Mouse (Mus musculus): Measurements from ENCODE around the gene P2ry14. TPM values are rescaled to one million over a fixed set of nuclear protein-coding genes. Genes with fewer than 3 reads are reported as not detected.

Gene P2ry14
- polyA plus RNA-seq, 1 experiment from 2014 or later: 5.0 TPM

DNA sequence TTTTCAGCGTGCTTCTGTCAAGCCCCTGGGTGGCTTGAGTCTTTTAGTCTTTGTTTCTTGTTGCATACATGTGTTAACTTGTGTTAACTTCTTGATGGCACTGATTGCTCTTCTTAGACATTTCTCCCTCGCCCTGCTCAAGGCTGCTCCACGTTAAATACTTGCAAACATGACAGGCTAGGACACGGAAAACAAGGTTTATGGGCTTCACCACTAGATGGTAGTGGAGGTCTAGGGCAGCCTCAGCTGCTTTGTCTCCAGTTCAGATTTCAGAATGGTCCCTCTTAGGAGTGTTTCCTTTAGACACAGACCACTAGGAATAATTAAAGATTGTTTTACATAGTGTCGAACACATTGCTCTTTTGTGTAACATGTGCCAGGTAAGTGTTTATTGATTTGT lies 21.8 kb upstream of the P2ry14 start:
- peaks cover 5% of the 10 kb centered on the region for H3K4me1 ChIP-seq (ENCODE audit: insufficient read depth, low read length)
- H3K4me3 ChIP-seq (ENCODE audit: low read length): no peak overlapping the region
- no peaks in the 10 kb centered on the region for H3K36me3 ChIP-seq (ENCODE audit: insufficient read depth, low read length)
- no peak overlapping the region for H3K4me2 ChIP-seq (replicated peaks; ENCODE audit: low read depth, low read length)
- H3K27me3 ChIP-seq (ENCODE audit: insufficient read depth, low read length): no peaks in the 10 kb centered on the region
- WGBS: 22% methylated on average over 5 of the region's 5 CpGs
- H3K9me3 ChIP-seq (ENCODE audit: low read length): no peaks in the 10 kb centered on the region
- H3K27ac ChIP-seq (ENCODE audit: low read length): no peak overlapping the region
- no peak overlapping the region for H3K9ac ChIP-seq (replicated peaks; ENCODE audit: low read length)
- ATAC-seq (ENCODE audit: low FRiP score, low TSS enrichment): peak; percentile 84; the same call in 1 of the 2 replicates

DNA sequence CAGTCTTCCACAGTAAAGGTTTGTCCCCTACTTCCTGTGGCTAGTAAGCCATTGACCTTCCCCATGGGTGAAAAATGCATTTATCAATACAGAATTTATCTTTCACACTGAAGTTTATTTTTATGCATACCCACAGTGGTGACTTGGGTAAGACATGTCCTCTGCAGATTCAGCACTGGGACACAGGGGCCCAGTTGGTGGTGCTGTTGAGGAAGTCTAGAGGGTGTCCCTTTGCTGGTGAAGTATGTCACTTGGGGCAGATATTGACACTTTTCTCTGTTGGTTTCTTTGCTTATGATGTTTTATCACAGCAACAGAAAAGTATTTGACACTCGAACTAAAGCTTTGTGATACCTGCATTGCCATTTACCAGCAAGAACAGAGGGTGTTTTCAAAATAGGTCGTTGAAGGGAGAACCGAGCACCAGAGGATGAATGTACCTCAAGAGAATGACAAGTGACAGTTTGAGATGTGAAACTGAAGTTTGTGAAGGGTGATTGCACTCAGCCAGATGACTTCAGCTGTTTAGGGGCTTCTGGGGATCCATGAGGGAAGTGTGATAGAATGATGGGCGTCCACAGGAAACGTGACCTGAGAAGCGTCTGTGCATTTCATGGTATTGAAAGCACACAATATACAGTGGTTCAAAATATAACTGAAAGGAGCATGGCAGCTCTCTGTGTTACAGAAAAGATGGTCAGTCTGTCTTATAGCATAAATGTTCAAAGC lies 21.2 kb upstream of the P2ry14 start:
- Histone ChIP-seq H3K4me1 (ENCODE audit: insufficient read depth, low read length) (peaks cover 12% of the 10 kb centered on the region), H3K36me3 (ENCODE audit: insufficient read depth, low read length) (no peaks in the 10 kb centered on the region), H3K9ac (replicated peaks; ENCODE audit: low read length) (no peak overlapping the region), H3K4me3 (ENCODE audit: low read length) (no peak overlapping the region), H3K4me2 (replicated peaks; ENCODE audit: low read depth, low read length) (no peak overlapping the region), H3K9me3 (ENCODE audit: low read length) (no peaks in the 10 kb centered on the region), H3K27me3 (ENCODE audit: insufficient read depth, low read length) (no peaks in the 10 kb centered on the region), H3K27ac (ENCODE audit: low read length) (no peak overlapping the region)
- 76% methylated on average over 6 of the region's 6 CpGs for WGBS
- no peak for ATAC-seq (ENCODE audit: low FRiP score, low TSS enrichment)

DNA sequence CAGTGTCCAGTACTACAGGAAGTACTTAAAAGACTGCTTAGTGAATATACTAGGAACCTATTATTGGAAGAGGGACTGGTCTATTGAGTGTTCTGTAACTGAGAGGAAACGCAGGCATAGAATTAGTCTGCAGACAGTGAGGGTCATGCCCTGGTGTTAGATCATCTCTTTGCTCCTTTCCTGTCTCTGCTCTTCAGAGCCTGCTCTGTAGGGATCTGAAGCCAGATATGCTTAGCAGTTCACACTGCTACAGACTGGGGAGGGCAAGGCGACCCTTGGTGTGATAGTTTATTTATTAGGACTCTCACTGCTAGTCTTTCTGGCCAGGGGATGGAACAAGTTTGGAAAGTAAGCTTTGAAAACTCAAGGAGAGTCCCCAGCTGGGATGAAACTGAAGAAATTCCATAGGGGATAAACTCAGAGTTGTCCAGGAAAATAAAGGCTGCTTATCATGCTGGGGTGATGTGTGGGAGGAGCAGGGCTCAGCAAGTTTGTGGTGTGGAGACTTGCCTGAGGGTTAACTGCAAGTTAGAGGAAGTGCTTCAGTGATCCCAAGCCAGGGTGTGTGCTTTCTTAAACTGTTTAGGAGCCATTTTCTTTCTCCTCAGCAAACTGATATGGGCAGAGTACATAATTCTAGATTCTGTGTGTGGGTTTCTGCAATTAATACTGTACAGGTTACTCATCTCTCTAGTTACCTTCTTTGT lies 16.7 kb upstream of the P2ry14 start:
- WGBS: 28% methylated on average over 2 of the region's 2 CpGs
- H3K4me1 ChIP-seq (ENCODE audit: insufficient read depth, low read length): peaks cover 12% of the 10 kb centered on the region
- peak overlapping the region; percentile 29; the same call in 1 of the 2 replicates for H3K27ac ChIP-seq (ENCODE audit: low read length)

DNA sequence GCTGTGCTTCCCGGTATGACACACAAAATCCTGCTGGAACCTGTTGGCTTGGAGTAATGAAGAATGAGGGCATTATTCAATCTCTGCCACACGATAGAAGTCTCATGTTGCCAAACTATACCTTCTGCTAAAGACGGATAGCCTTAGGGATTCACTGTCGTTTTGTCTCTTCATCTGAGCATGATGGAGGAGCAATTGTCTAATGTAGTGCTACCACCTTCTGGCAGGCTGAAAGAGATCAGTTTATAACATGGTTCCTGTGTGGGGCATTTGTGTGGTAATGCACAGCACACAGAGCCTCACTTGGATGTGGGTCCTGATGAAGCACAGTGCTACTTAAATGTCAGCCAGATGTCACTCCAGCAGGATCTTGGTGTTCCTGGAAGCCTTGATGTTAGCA lies 15.8 kb upstream of the P2ry14 start:
- no peak overlapping the region for H3K4me2 ChIP-seq (replicated peaks; ENCODE audit: low read depth, low read length)
- no peak overlapping the region for H3K9ac ChIP-seq (replicated peaks; ENCODE audit: low read length)
- no peaks in the 10 kb centered on the region for H3K9me3 ChIP-seq (ENCODE audit: low read length)
- H3K4me3 ChIP-seq (ENCODE audit: low read length): no peak overlapping the region
- H3K4me1 ChIP-seq (ENCODE audit: insufficient read depth, low read length): peaks cover 12% of the 10 kb centered on the region
- H3K27me3 ChIP-seq (ENCODE audit: insufficient read depth, low read length): no peaks in the 10 kb centered on the region
- 80% methylated on average over 4 of the region's 4 CpGs for WGBS
- ATAC-seq (ENCODE audit: low FRiP score, low TSS enrichment): no peak
- no peaks in the 10 kb centered on the region for H3K36me3 ChIP-seq (ENCODE audit: insufficient read depth, low read length)
- no peak overlapping the region for H3K27ac ChIP-seq (ENCODE audit: low read length)

More for the DNA sequence above, 16.7 kb upstream of the P2ry14 start:
- ATAC-seq (ENCODE audit: low FRiP score, low TSS enrichment): peak; percentile 54
- Histone ChIP-seq H3K36me3 (ENCODE audit: insufficient read depth, low read length) (no peaks in the 10 kb centered on the region), H3K4me2 (replicated peaks; ENCODE audit: low read depth, low read length) (no peak overlapping the region), H3K9ac (replicated peaks; ENCODE audit: low read length) (no peak overlapping the region), H3K4me3 (ENCODE audit: low read length) (no peak overlapping the region), H3K27me3 (ENCODE audit: insufficient read depth, low read length) (no peaks in the 10 kb centered on the region), H3K9me3 (ENCODE audit: low read length) (no peaks in the 10 kb centered on the region)

DNA sequence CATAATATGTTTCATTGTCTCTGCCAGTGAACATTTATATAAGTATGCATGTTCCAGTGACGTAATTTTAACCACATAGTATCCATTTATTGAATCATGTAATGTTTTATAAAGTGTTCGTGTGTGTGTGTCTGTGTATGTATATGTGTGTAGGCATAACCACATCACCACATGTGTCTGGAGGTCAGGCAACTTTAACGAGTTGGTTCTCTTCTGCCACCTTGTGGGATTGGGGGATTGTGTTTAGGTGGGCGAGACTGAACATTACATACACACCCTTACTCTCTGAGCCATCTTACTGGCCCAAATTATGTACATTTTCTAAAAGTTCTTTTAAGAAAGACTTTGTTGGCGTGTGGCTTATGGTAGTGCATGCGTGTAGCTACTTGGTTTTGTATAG lies 15.1 kb upstream of the P2ry14 start:
- Histone ChIP-seq H3K27ac (ENCODE audit: low read length) (no peak overlapping the region), H3K4me1 (ENCODE audit: insufficient read depth, low read length) (peaks cover 12% of the 10 kb centered on the region), H3K27me3 (ENCODE audit: insufficient read depth, low read length) (no peaks in the 10 kb centered on the region), H3K4me2 (replicated peaks; ENCODE audit: low read depth, low read length) (no peak overlapping the region), H3K9me3 (ENCODE audit: low read length) (no peaks in the 10 kb centered on the region), H3K9ac (replicated peaks; ENCODE audit: low read length) (no peak overlapping the region), H3K36me3 (ENCODE audit: insufficient read depth, low read length) (no peaks in the 10 kb centered on the region), H3K4me3 (ENCODE audit: low read length) (no peak overlapping the region)
- WGBS: 91% methylated on average over 6 of the region's 6 CpGs
- no peak for ATAC-seq (ENCODE audit: low FRiP score, low TSS enrichment)

DNA sequence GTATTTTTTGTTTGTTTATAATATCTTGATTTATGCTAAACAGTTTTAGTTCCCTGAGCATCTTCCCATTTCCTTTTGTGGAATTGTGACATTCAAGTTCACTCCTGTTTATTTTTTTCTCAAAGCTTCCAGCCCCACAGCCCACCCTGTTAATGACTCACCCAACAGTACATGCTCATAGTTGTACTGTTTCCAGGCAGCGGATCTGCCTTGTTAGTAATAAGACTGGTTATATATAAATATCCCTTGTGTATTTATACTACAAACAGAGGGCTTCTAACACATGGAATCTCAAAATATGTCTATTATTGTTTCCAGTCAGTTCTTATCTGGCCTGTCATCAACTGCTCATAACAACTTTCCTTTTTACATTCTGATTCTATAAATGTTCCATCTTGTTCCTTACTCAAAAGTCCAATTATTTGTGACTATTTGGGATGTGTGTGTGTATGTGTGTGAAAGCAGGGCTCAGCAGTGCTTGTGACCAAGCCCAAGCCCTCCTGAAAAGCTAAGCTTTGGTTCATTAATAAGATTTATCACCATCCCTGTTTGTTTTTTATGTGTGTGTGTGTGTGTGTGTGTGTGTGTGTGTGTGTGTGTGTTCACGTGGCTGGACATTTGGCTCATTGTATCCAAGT lies 14.1 kb upstream of the P2ry14 start:
- 38% methylated on average over 2 of the region's 2 CpGs for WGBS
- H3K4me2 ChIP-seq (replicated peaks; ENCODE audit: low read depth, low read length): no peak overlapping the region
- no peaks in the 10 kb centered on the region for H3K36me3 ChIP-seq (ENCODE audit: insufficient read depth, low read length)
- no peaks in the 10 kb centered on the region for H3K9me3 ChIP-seq (ENCODE audit: low read length)
- H3K9ac ChIP-seq (replicated peaks; ENCODE audit: low read length): no peak overlapping the region
- ATAC-seq (ENCODE audit: low FRiP score, low TSS enrichment): peak; percentile 61; the same call in 1 of the 2 replicates
- H3K4me3 ChIP-seq (ENCODE audit: low read length): no peak overlapping the region
- no peak overlapping the region for H3K27ac ChIP-seq (ENCODE audit: low read length)
- peaks cover 12% of the 10 kb centered on the region for H3K4me1 ChIP-seq (ENCODE audit: insufficient read depth, low read length)
- no peaks in the 10 kb centered on the region for H3K27me3 ChIP-seq (ENCODE audit: insufficient read depth, low read length)

DNA sequence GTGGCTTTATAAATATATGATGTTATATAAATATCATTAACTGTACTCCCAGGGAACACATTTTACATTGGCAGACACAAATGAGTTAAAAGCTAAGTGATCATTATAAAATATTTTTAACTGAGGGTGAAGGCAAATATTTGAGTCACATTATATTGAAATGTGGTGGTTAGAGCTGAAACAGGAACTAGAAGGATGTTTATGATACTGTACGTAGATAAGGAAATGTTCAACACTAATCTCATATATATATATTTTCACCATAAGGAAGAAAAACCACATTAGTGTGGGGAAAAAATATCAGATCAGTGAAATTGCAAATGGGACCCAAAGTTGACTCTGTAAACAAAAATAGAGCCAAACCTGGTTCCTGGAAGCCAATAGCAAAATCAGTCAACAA lies 7.0 kb upstream of the P2ry14 start:
- H3K36me3 ChIP-seq (ENCODE audit: insufficient read depth, low read length): no peaks in the 10 kb centered on the region
- no peaks in the 10 kb centered on the region for H3K27me3 ChIP-seq (ENCODE audit: insufficient read depth, low read length)
- H3K9me3 ChIP-seq (ENCODE audit: low read length): no peaks in the 10 kb centered on the region
- 83% methylated on average over 1 of the region's 1 CpGs for WGBS
- H3K27ac ChIP-seq (ENCODE audit: low read length): no peak overlapping the region
- no peaks in the 10 kb centered on the region for H3K4me1 ChIP-seq (ENCODE audit: insufficient read depth, low read length)
- H3K4me3 ChIP-seq (ENCODE audit: low read length): no peak overlapping the region
- ATAC-seq (ENCODE audit: low FRiP score, low TSS enrichment): no peak
- H3K9ac ChIP-seq (replicated peaks; ENCODE audit: low read length): no peak overlapping the region
- H3K4me2 ChIP-seq (replicated peaks; ENCODE audit: low read depth, low read length): no peak overlapping the region

DNA sequence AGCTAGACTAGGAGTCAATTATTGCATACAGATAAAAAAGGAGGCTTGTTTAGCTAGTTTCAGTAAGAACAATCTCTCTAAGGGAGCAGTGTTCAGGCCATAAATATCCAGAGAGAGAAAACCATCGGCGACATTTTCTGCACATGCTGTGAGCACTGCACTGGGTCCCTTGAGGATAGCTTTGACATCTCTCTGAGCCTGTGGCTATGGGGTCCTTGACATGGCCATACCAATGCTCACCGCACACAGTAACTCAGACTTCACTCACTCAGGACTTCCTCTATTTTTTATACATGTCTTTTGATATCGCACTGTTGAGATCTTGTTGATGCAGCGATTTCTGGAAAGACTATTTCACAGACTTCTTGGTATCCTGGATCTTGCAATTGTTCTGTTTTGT lies 3.6 kb upstream of the P2ry14 start:
- H3K9ac ChIP-seq (replicated peaks; ENCODE audit: low read length): no peak overlapping the region
- no peak overlapping the region for H3K4me3 ChIP-seq (ENCODE audit: low read length)
- no peaks in the 10 kb centered on the region for H3K36me3 ChIP-seq (ENCODE audit: insufficient read depth, low read length)
- no peak overlapping the region for H3K27ac ChIP-seq (ENCODE audit: low read length)
- WGBS: 86% methylated on average over 5 of the region's 5 CpGs
- no peak for ATAC-seq (ENCODE audit: low FRiP score, low TSS enrichment)
- H3K9me3 ChIP-seq (ENCODE audit: low read length): no peaks in the 10 kb centered on the region
- H3K4me2 ChIP-seq (replicated peaks; ENCODE audit: low read depth, low read length): no peak overlapping the region
- H3K4me1 ChIP-seq (ENCODE audit: insufficient read depth, low read length): no peaks in the 10 kb centered on the region
- H3K27me3 ChIP-seq (ENCODE audit: insufficient read depth, low read length): no peaks in the 10 kb centered on the region

DNA sequence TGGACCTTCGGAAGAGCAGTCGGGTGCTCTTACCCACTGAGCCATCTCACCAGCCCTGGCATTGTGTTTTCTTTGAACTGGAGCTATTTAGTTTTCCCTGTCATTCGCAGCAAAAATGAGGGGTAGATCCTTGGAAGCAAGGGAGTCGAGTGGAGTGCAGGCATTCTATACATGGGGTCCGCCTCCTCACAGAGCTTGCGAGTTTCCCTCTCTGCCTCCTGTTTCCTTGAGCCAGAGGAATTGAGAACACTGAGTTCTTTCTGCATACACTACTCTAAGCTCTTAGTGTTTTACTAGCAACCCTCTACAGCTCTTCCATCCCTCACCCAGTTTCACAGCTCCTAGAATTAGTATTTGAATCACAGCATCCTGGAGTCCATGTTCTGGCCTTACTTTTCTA lies 2.0 kb upstream of the P2ry14 start:
- H3K4me2 ChIP-seq (replicated peaks; ENCODE audit: low read depth, low read length): no peak overlapping the region
- H3K27me3 ChIP-seq (ENCODE audit: insufficient read depth, low read length): no peaks in the 10 kb centered on the region
- H3K9me3 ChIP-seq (ENCODE audit: low read length): no peaks in the 10 kb centered on the region
- no peaks in the 10 kb centered on the region for H3K36me3 ChIP-seq (ENCODE audit: insufficient read depth, low read length)
- H3K4me3 ChIP-seq (ENCODE audit: low read length): no peak overlapping the region
- no peak overlapping the region for H3K9ac ChIP-seq (replicated peaks; ENCODE audit: low read length)
- no peaks in the 10 kb centered on the region for H3K4me1 ChIP-seq (ENCODE audit: insufficient read depth, low read length)
- WGBS: 92% methylated on average over 6 of the region's 6 CpGs
- ATAC-seq (ENCODE audit: low FRiP score, low TSS enrichment): no peak
- no peak overlapping the region for H3K27ac ChIP-seq (ENCODE audit: low read length)

DNA sequence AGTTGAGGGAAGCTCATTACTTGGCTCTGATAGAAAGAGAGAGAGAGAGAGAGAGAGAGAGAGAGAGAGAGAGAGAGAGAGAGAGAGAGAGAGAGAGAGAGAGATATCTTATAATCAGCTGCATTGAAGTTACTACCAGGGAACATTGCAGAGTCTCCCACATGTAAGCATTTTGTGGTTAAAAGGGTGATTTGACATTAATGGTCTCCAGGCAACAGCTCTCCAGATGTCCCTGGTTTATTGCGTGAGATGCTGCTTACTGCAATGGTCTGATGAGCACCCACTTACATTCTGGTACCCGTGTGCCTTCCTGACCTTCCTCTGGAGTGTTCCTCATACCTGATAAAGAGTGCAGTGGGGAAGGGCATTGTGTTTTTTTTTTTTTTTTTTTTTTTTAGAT lies 1.5 kb upstream of the P2ry14 start:
- ATAC-seq (ENCODE audit: low FRiP score, low TSS enrichment): no peak
- Histone ChIP-seq H3K27ac (ENCODE audit: low read length) (no peak overlapping the region), H3K27me3 (ENCODE audit: insufficient read depth, low read length) (no peaks in the 10 kb centered on the region), H3K36me3 (ENCODE audit: insufficient read depth, low read length) (no peaks in the 10 kb centered on the region), H3K9ac (replicated peaks; ENCODE audit: low read length) (no peak overlapping the region), H3K4me2 (replicated peaks; ENCODE audit: low read depth, low read length) (no peak overlapping the region), H3K9me3 (ENCODE audit: low read length) (no peaks in the 10 kb centered on the region), H3K4me1 (ENCODE audit: insufficient read depth, low read length) (no peaks in the 10 kb centered on the region), H3K4me3 (ENCODE audit: low read length) (no peak overlapping the region)
- 72% methylated on average over 2 of the region's 2 CpGs for WGBS
